Mouse (Mus musculus) bone marrow, adult 2 months (tissue): ENCODE measurements around the gene Zfp513.
A peak's percentile ranks its signal among the peaks of the same experiment; 100 is the strongest.

Source experiments
- CTCF ChIP-seq: fragments of 200-500 bp; IDR thresholded peaks from 2 replicates; pipeline ENCODE4 v1.5.1; 2011; ENCODE audit warnings: low read length, control low read depth; ENCODE audit not compliant: control insufficient read depth, insufficient read depth
- POLR2A ChIP-seq: fragments of 200-500 bp; IDR thresholded peaks from 2 replicates; pipeline ENCODE4 v1.6.1; 2011; ENCODE audit warnings: low read depth, mild to moderate bottlenecking, control low read depth, low read length, borderline replicate concordance; ENCODE audit not compliant: control insufficient read depth

DNA sequence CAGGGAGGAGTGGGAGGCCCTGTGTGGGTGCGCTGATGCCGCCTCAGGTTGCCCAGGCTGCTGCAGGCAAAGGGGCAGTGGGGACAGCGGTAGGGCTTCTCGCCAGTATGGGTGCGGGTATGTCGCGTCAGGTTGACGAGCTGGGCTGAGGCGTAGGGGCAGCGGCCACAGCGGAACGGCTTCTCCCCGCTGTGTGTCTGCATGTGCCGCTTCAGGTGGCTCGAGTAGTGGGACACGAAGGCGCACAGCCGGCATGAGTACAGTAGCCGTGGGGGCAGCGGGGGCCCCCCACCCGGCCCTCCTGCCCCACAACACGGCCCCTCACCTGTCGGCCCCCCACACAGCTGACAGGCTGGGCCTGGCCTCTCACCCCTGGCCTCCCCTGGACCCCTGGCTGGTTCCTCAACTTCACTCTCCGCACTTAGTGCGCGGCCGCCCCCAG, 1.8 kb downstream of the Zfp513 start:
- TF ChIP-seq CTCF (no peak), POLR2A (peak; percentile 54; the same call in 1 of the 2 replicates)
